Mouse (Mus musculus) mouse trophoblast stem cell (cell line): ENCODE measurements around the gene Nkx2-3.

ENCODE experiments used
- in situ Hi-C, 2 experiments: fragments of 300-500 bp; cut with MseI, MboI; formaldehyde crosslinking; loops; 2 replicates in 1 of 2; 3 replicates in 1 of 2; pipeline ENCODE4 v1.15.1; 2025

Nkx2-3 gene

GRCm38 (mm10) chr19:43612051-43612450, at the start of gene Nkx2-3:
Gene Nkx2-3 (plus strand): TSS chr19:43612325.
- in situ Hi-C loops: no loop called here

GRCm38 (mm10) chr19:43563166-43563565, 49.0 kb upstream of the Nkx2-3 start:
- in situ Hi-C loops: no loop called here

GRCm38 (mm10) chr19:43568298-43568697, 43.8 kb upstream of the Nkx2-3 start:
- in situ Hi-C loops: no loop called here

- in situ Hi-C loops: no loop called here
Measured at GRCm38 (mm10) chr19:43569133-43569532, 43.0 kb upstream of the Nkx2-3 start.

GRCm38 (mm10) chr19:43570831-43571790, 41.0 kb upstream of the Nkx2-3 start:
- in situ Hi-C loops: loop anchor here in 1 of 2 experiments (5.0 kb wide), 1 partner anchor 51 kb away; no protein-coding TSS in a partner anchor

GRCm38 (mm10) chr19:43579081-43579796, 32.9 kb upstream of the Nkx2-3 start:
- in situ Hi-C loops: no loop called here

GRCm38 (mm10) chr19:43581185-43581584, 30.9 kb upstream of the Nkx2-3 start:
- in situ Hi-C loops: no loop called here

GRCm38 (mm10) chr19:43583192-43583591, 28.9 kb upstream of the Nkx2-3 start:
- in situ Hi-C loops: no loop called here

GRCm38 (mm10) chr19:43583595-43583994, 28.5 kb upstream of the Nkx2-3 start:
- in situ Hi-C loops: no loop called here

- in situ Hi-C loops: no loop called here
Measured at GRCm38 (mm10) chr19:43584788-43585187, 27.3 kb upstream of the Nkx2-3 start.

GRCm38 (mm10) chr19:43592026-43592425, 20.1 kb upstream of the Nkx2-3 start:
- in situ Hi-C loops: no loop called here

GRCm38 (mm10) chr19:43596981-43597380, 15.1 kb upstream of the Nkx2-3 start:
- in situ Hi-C loops: no loop called here

- in situ Hi-C loops: no loop called here
Measured at GRCm38 (mm10) chr19:43598741-43599660, 13.1 kb upstream of the Nkx2-3 start.

GRCm38 (mm10) chr19:43599776-43600544, 12.2 kb upstream of the Nkx2-3 start:
- in situ Hi-C loops: no loop called here

- in situ Hi-C loops: no loop called here
Measured at GRCm38 (mm10) chr19:43600545-43601331, 11.4 kb upstream of the Nkx2-3 start.

- in situ Hi-C loops: no loop called here
Measured at GRCm38 (mm10) chr19:43601440-43601839, 10.7 kb upstream of the Nkx2-3 start.

- in situ Hi-C loops: no loop called here
Measured at GRCm38 (mm10) chr19:43601996-43602590, 10.0 kb upstream of the Nkx2-3 start.

GRCm38 (mm10) chr19:43603521-43603920, 8.6 kb upstream of the Nkx2-3 start:
- in situ Hi-C loops: no loop called here

GRCm38 (mm10) chr19:43604492-43605120, 7.5 kb upstream of the Nkx2-3 start:
- in situ Hi-C loops: no loop called here
